Mouse (Mus musculus) heart, embryonic 15.5 days (tissue): ENCODE measurements around the gene Lsamp. TPM values are rescaled to one million over a fixed set of nuclear protein-coding genes. Genes with fewer than 3 reads are reported as not detected.

Experiments used
- ATAC-seq: fragments of 200-750 bp; cut with Nextera tagmentation; replicated peaks from 2 replicates; pipeline ENCODE4 v1.8.0; 2017; ENCODE audit warnings: low read depth, moderate TSS enrichment; ENCODE audit not compliant: insufficient number of reproducible peaks, insufficient read depth, low FRiP score
- H3K27ac ChIP-seq: fragments of 300-500 bp; sonication (generic); 2 replicates; pipeline ENCODE4 v1.5.1; 2015; ENCODE audit warnings: mild to moderate bottlenecking, inconsistent platforms
- H3K27me3 ChIP-seq: fragments of 300-500 bp; sonication (generic); 2 replicates; pipeline ENCODE4 v1.6.1; 2015; ENCODE audit warnings: inconsistent platforms
- H3K36me3 ChIP-seq: fragments of 300-500 bp; sonication (generic); 2 replicates; pipeline ENCODE4 v1.6.1; 2015; ENCODE audit warnings: mild to moderate bottlenecking, inconsistent platforms
- H3K4me1 ChIP-seq: fragments of 300-500 bp; sonication (generic); replicated peaks from 2 replicates; pipeline ENCODE4 v1.6.1; 2015; ENCODE audit warnings: inconsistent platforms
- H3K4me2 ChIP-seq: fragments of 300-500 bp; sonication (generic); 2 replicates; pipeline ENCODE4 v1.6.1; 2015; ENCODE audit warnings: inconsistent platforms, mild to moderate bottlenecking, moderate library complexity
- H3K4me3 ChIP-seq: fragments of 300-500 bp; sonication (generic); 2 replicates; pipeline ENCODE4 v1.5.1; 2015; ENCODE audit warnings: mild to moderate bottlenecking, inconsistent platforms
- H3K9ac ChIP-seq: fragments of 300-500 bp; sonication (generic); 2 replicates; pipeline ENCODE4 v1.6.1; 2015; ENCODE audit warnings: mild to moderate bottlenecking, inconsistent platforms
- H3K9me3 ChIP-seq: fragments of 300-500 bp; sonication (generic); replicated peaks from 2 replicates; pipeline ENCODE4 v1.6.1; 2016; ENCODE audit warnings: inconsistent platforms
- WGBS: fragments of 180-500 bp; shearing (Covaris S2); methylation state at CpG from one replicate; pipeline ENCODE4 v1.1.7; 2015; ENCODE audit warnings: mixed read lengths; 5-methylcytosine and 5-hydroxymethylcytosine counted together
- polyA plus RNA-seq: library from polyadenylated mRNA; unstranded; fragments of >200 nt; fragmentation: Nextera tagmentation; extraction: Ambion mirVana; gene quantifications from 2 replicates; pipeline ENCODE4 v1.2.1, GENCODE M21; 2015

Lsamp gene
- polyA plus RNA-seq, 1 experiment from 2014 or later, result 1.7 TPM

- H3K4me2 ChIP-seq, result no peak overlapping the region
- H3K9ac ChIP-seq, result no peak overlapping the region
- no peaks in the 10 kb centered on the region for H3K4me1 ChIP-seq
- no peaks in the 10 kb centered on the region for H3K36me3 ChIP-seq
- no peaks in the 10 kb centered on the region for H3K9me3 ChIP-seq
- ATAC-seq, result no peak
- no peaks in the 10 kb centered on the region for H3K27me3 ChIP-seq
- WGBS, result 62% methylated on average over 4 of the region's 4 CpGs
- H3K4me3 ChIP-seq, result no peak overlapping the region
- no peak overlapping the region for H3K27ac ChIP-seq
Measured at GRCm38 (mm10) chr16:41913346-41913745, 1929.2 kb downstream of the Lsamp start.

GRCm38 (mm10) chr16:41916342-41916741, 1932.2 kb downstream of the Lsamp start:
- H3K4me2 ChIP-seq, result no peak overlapping the region
- H3K9ac ChIP-seq, result no peak overlapping the region
- H3K27me3 ChIP-seq, result no peaks in the 10 kb centered on the region
- H3K4me1 ChIP-seq, result no peaks in the 10 kb centered on the region
- no peaks in the 10 kb centered on the region for H3K9me3 ChIP-seq
- H3K36me3 ChIP-seq, result no peaks in the 10 kb centered on the region
- ATAC-seq, result no peak
- WGBS, result 80% methylated on average over 3 of the region's 3 CpGs
- no peak overlapping the region for H3K4me3 ChIP-seq
- H3K27ac ChIP-seq, result no peak overlapping the region

- Histone ChIP-seq H3K36me3 (no peaks in the 10 kb centered on the region), H3K27ac (no peak overlapping the region), H3K4me2 (no peak overlapping the region), H3K9ac (no peak overlapping the region), H3K4me3 (no peak overlapping the region), H3K4me1 (no peaks in the 10 kb centered on the region), H3K27me3 (no peaks in the 10 kb centered on the region), H3K9me3 (no peaks in the 10 kb centered on the region)
- ATAC-seq, result no peak
- WGBS, result 46% methylated on average over 6 of the region's 6 CpGs
Measured at GRCm38 (mm10) chr16:41917057-41917821, 1933.1 kb downstream of the Lsamp start.

GRCm38 (mm10) chr16:41929546-41929945, 1945.4 kb downstream of the Lsamp start:
- H3K36me3 ChIP-seq, result no peaks in the 10 kb centered on the region
- no peaks in the 10 kb centered on the region for H3K4me1 ChIP-seq
- ATAC-seq, result no peak
- 89% methylated on average over 4 of the region's 4 CpGs for WGBS
- no peaks in the 10 kb centered on the region for H3K9me3 ChIP-seq
- H3K4me3 ChIP-seq, result no peak overlapping the region
- H3K9ac ChIP-seq, result no peak overlapping the region
- no peak overlapping the region for H3K4me2 ChIP-seq
- no peaks in the 10 kb centered on the region for H3K27me3 ChIP-seq
- H3K27ac ChIP-seq, result no peak overlapping the region

- H3K27me3 ChIP-seq, result no peaks in the 10 kb centered on the region
- 53% methylated on average over 2 of the region's 2 CpGs for WGBS
Measured at GRCm38 (mm10) chr16:41935701-41936100, 1951.5 kb downstream of the Lsamp start.

GRCm38 (mm10) chr16:41936908-41937595, 1952.9 kb downstream of the Lsamp start:
- Histone ChIP-seq H3K27ac (no peak overlapping the region), H3K4me1 (no peaks in the 10 kb centered on the region), H3K9ac (no peak overlapping the region), H3K36me3 (no peaks in the 10 kb centered on the region), H3K27me3 (no peaks in the 10 kb centered on the region), H3K4me3 (no peak overlapping the region), H3K4me2 (no peak overlapping the region), H3K9me3 (no peaks in the 10 kb centered on the region)
- no peak for ATAC-seq
- WGBS, result 65% methylated on average over 3 of the region's 3 CpGs

More at GRCm38 (mm10) chr16:41935701-41936100, 1951.5 kb downstream of the Lsamp start:
- Histone ChIP-seq H3K9ac (no peak overlapping the region), H3K4me1 (no peaks in the 10 kb centered on the region), H3K9me3 (no peaks in the 10 kb centered on the region), H3K27ac (no peak overlapping the region), H3K4me2 (no peak overlapping the region), H3K4me3 (no peak overlapping the region), H3K36me3 (no peaks in the 10 kb centered on the region)
- ATAC-seq, result no peak

GRCm38 (mm10) chr16:41937596-41937990, 1953.4 kb downstream of the Lsamp start:
- H3K27me3 ChIP-seq, result no peaks in the 10 kb centered on the region
- H3K27ac ChIP-seq, result no peak overlapping the region
- H3K9ac ChIP-seq, result no peak overlapping the region
- H3K4me2 ChIP-seq, result no peak overlapping the region
- no peaks in the 10 kb centered on the region for H3K4me1 ChIP-seq
- 84% methylated on average over 1 of the region's 1 CpGs for WGBS
- no peak overlapping the region for H3K4me3 ChIP-seq
- H3K9me3 ChIP-seq, result no peaks in the 10 kb centered on the region
- ATAC-seq, result no peak
- no peaks in the 10 kb centered on the region for H3K36me3 ChIP-seq

GRCm38 (mm10) chr16:41938258-41938657, 1954.1 kb downstream of the Lsamp start:
- Histone ChIP-seq H3K4me2 (no peak overlapping the region), H3K4me1 (no peaks in the 10 kb centered on the region), H3K36me3 (no peaks in the 10 kb centered on the region), H3K27ac (no peak overlapping the region), H3K9me3 (no peaks in the 10 kb centered on the region), H3K27me3 (no peaks in the 10 kb centered on the region), H3K9ac (no peak overlapping the region), H3K4me3 (no peak overlapping the region)
- 83% methylated on average over 5 of the region's 5 CpGs for WGBS
- ATAC-seq, result no peak

GRCm38 (mm10) chr16:41941591-41942315, 1957.6 kb downstream of the Lsamp start:
- no peak overlapping the region for H3K9ac ChIP-seq
- H3K4me1 ChIP-seq, result no peaks in the 10 kb centered on the region
- no peak overlapping the region for H3K4me2 ChIP-seq
- no peak for ATAC-seq
- WGBS, result 81% methylated on average over 7 of the region's 7 CpGs
- H3K27me3 ChIP-seq, result no peaks in the 10 kb centered on the region
- no peaks in the 10 kb centered on the region for H3K9me3 ChIP-seq
- no peak overlapping the region for H3K4me3 ChIP-seq
- no peak overlapping the region for H3K27ac ChIP-seq
- no peaks in the 10 kb centered on the region for H3K36me3 ChIP-seq

GRCm38 (mm10) chr16:41957811-41958210, 1973.7 kb downstream of the Lsamp start:
- no peak overlapping the region for H3K4me3 ChIP-seq
- no peak overlapping the region for H3K27ac ChIP-seq
- H3K9ac ChIP-seq, result no peak overlapping the region
- no peak for ATAC-seq
- H3K4me1 ChIP-seq, result no peaks in the 10 kb centered on the region
- WGBS, result 84% methylated on average over 3 of the region's 3 CpGs
- H3K27me3 ChIP-seq, result no peaks in the 10 kb centered on the region
- H3K36me3 ChIP-seq, result no peaks in the 10 kb centered on the region
- no peaks in the 10 kb centered on the region for H3K9me3 ChIP-seq
- H3K4me2 ChIP-seq, result no peak overlapping the region

- Histone ChIP-seq H3K4me1 (no peaks in the 10 kb centered on the region), H3K9me3 (no peaks in the 10 kb centered on the region), H3K4me3 (no peak overlapping the region), H3K27me3 (no peaks in the 10 kb centered on the region), H3K27ac (no peak overlapping the region), H3K4me2 (no peak overlapping the region), H3K36me3 (no peaks in the 10 kb centered on the region), H3K9ac (no peak overlapping the region)
- 58% methylated on average over 1 of the region's 1 CpGs for WGBS
- no peak for ATAC-seq
Measured at GRCm38 (mm10) chr16:41965636-41966035, 1981.5 kb downstream of the Lsamp start.
